Mouse (Mus musculus) kidney, embryonic 15.5 days (tissue): Measurements from ENCODE around the gene Ankrd36. TPM values are rescaled to one million over a fixed set of nuclear protein-coding genes. Genes with fewer than 3 reads are reported as not detected.
"Not testable (repeated sequence)": the region's sequence is repeated elsewhere in the genome, so short reads cannot be mapped to it uniquely, and the experiment has no call there.

Experiments
- ATAC-seq: fragments of 200-750 bp; cut with Nextera tagmentation; replicated peaks from 2 replicates; pipeline ENCODE4 v1.8.0; 2017; ENCODE audit warnings: moderate TSS enrichment; ENCODE audit not compliant: low FRiP score
- H3K27ac ChIP-seq: fragments of 300-500 bp; sonication (generic); 2 replicates; pipeline ENCODE4 v1.5.1; 2015; ENCODE audit warnings: mild to moderate bottlenecking, inconsistent platforms
- H3K27me3 ChIP-seq: fragments of 300-500 bp; sonication (generic); 2 replicates; pipeline ENCODE4 v1.6.1; 2015; ENCODE audit warnings: inconsistent platforms
- H3K36me3 ChIP-seq: fragments of 300-500 bp; sonication (generic); 2 replicates; pipeline ENCODE4 v1.6.1; 2015; ENCODE audit warnings: inconsistent platforms
- H3K4me1 ChIP-seq: fragments of 300-500 bp; sonication (generic); 2 replicates; pipeline ENCODE4 v1.6.1; 2015; ENCODE audit warnings: inconsistent platforms
- H3K4me2 ChIP-seq: fragments of 300-500 bp; sonication (generic); 2 replicates; pipeline ENCODE4 v1.6.1; 2015; ENCODE audit warnings: moderate library complexity, mild to moderate bottlenecking, inconsistent platforms
- H3K4me3 ChIP-seq: fragments of 300-500 bp; sonication (generic); replicated peaks from 2 replicates; pipeline ENCODE4 v1.5.1; 2015; ENCODE audit warnings: mild to moderate bottlenecking, inconsistent platforms
- H3K9ac ChIP-seq: fragments of 300-500 bp; sonication (generic); 2 replicates; pipeline ENCODE4 v1.6.1; 2015; ENCODE audit warnings: mild to moderate bottlenecking, inconsistent platforms
- H3K9me3 ChIP-seq: fragments of 300-500 bp; sonication (generic); replicated peaks from 2 replicates; pipeline ENCODE4 v1.6.1; 2016; ENCODE audit warnings: inconsistent platforms
- WGBS: fragments of 180-500 bp; shearing (Covaris S2); methylation state at CpG from one replicate; pipeline ENCODE4 v1.1.7; 2015; ENCODE audit warnings: mixed read lengths; 5-methylcytosine and 5-hydroxymethylcytosine counted together
- polyA plus RNA-seq: library from polyadenylated mRNA; unstranded; fragments of >200 nt; fragmentation: Nextera tagmentation; extraction: Ambion mirVana; gene quantifications from 2 replicates; pipeline ENCODE4 v1.2.1, GENCODE M21; 2015

The Ankrd36 gene
- polyA plus RNA-seq, 1 experiment from 2014 or later = not detected

DNA sequence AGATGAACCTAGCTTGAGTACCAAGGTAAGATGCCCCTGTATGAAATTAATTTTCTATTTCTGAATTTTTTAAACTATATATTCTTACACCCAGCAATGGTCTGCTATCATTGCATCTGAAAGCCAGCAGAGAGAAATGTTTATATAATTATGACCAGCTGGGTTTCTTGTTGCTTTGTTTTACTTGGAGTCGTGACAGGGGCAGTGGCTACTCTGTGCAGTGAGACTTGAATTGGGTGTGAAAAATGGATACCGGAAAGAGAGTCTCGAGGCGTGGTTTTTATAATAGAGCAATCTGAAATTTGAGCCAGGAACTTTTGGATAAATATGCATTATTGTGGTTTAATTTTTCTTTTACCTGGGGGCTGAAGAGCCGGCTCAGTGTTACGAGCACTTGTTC is 27.3 kb downstream of the Ankrd36 start:
- Histone ChIP-seq H3K4me3 (no peak overlapping the region), H3K9me3 (no peaks in the 10 kb centered on the region), H3K27ac (no peak overlapping the region), H3K4me2 (no peak overlapping the region), H3K9ac (no peak overlapping the region), H3K27me3 (no peaks in the 10 kb centered on the region), H3K36me3 (no peaks in the 10 kb centered on the region), H3K4me1 (no peaks in the 10 kb centered on the region; the same call in 1 of the 2 replicates)
- no peak for ATAC-seq
- WGBS = 67% methylated on average over 6 of the region's 6 CpGs

GRCm38 (mm10) chr11:5605421-5605820 is 35.9 kb downstream of the Ankrd36 start:
- no peaks in the 10 kb centered on the region for H3K4me1 ChIP-seq
- no peak overlapping the region for H3K4me2 ChIP-seq
- H3K9ac ChIP-seq = no peak overlapping the region
- WGBS = 88% methylated on average over 3 of the region's 3 CpGs
- no peak for ATAC-seq
- no peaks in the 10 kb centered on the region for H3K9me3 ChIP-seq
- no peaks in the 10 kb centered on the region for H3K36me3 ChIP-seq
- H3K27me3 ChIP-seq = no peaks in the 10 kb centered on the region
- H3K4me3 ChIP-seq = no peak overlapping the region
- no peak overlapping the region for H3K27ac ChIP-seq

DNA sequence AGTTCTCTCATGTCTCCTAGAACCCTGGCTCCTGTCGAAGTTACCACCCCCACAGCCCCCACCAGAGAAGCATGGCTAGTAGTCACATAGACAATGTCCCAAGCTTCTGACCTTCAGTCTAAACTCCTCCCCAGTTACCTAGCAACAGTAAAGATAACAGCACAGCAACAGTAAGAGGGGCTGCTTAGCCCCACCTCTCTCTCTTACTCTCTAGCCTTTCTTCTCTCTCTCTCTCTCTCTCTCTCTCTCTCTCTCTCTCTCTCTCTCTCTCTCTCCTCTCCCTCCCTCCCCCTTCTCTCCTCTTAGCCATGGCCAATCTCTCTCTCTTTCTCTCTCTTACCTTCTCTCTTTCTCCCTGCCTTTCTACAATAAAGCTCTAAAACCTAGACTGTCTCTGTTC is 42.4 kb downstream of the Ankrd36 start:
- H3K9ac ChIP-seq, ATAC-seq, H3K27me3 ChIP-seq, H3K4me1 ChIP-seq, H3K4me2 ChIP-seq, H3K36me3 ChIP-seq, H3K9me3 ChIP-seq, H3K4me3 ChIP-seq, H3K27ac ChIP-seq: not testable (repeated sequence)
- WGBS = 43% methylated on average over 1 of the region's 1 CpGs

DNA sequence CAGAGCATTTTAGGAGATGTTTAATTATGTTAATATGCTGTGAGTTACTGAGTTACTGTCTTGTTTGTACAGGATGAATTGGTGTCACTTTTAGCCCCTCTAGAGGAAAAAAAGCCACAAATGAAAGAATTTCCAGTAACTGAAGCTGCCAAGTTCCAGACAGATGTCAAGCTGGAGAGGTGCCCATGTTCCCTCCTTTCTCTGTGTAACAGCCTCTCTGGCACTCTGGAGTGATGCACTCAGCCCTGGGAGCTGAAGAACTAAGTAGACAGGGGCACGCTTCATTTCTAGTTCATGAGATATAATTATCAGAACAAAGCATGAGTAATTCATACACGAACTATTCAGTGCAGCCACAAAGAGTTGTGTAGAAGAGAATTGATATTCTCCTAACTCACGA is 45.0 kb downstream of the Ankrd36 start:
- Histone ChIP-seq H3K4me1 (0 out of 2 replicates have a peak, but pooled peaks cover 2% of the 10 kb centered on the region), H3K4me2 (no peak overlapping the region), H3K9ac (no peak overlapping the region), H3K36me3 (no peaks in the 10 kb centered on the region), H3K27me3 (no peaks in the 10 kb centered on the region), H3K9me3 (no peaks in the 10 kb centered on the region), H3K27ac (no peak overlapping the region), H3K4me3 (no peak overlapping the region)
- WGBS = 78% methylated on average over 3 of the region's 3 CpGs
- ATAC-seq = no peak

DNA sequence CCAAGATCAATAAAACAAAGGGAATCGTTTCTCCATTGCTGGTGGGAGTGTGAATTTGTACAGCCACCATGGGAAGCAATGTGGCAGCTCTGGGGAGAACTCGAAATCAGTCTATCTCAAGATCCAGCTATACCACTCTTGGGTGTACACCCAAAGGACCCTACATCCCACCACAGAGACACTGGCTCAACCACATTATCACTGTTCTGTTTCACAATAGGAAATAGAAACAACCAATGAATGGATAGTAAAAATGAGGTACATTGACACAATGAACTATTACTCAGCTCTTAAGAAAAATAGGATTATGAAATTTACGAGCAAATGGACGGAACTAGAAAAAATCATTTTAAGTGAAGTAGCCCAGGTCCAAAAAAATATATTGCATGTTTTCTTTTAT is 55.6 kb downstream of the Ankrd36 start:
- H3K4me3 ChIP-seq = no peak overlapping the region
- H3K4me2 ChIP-seq = no peak overlapping the region
- WGBS = 85% methylated on average over 4 of the region's 4 CpGs
- H3K4me1 ChIP-seq = no peaks in the 10 kb centered on the region
- no peaks in the 10 kb centered on the region for H3K9me3 ChIP-seq
- no peaks in the 10 kb centered on the region for H3K27me3 ChIP-seq
- ATAC-seq = no peak
- no peaks in the 10 kb centered on the region for H3K36me3 ChIP-seq
- H3K27ac ChIP-seq = no peak overlapping the region
- no peak overlapping the region for H3K9ac ChIP-seq

DNA sequence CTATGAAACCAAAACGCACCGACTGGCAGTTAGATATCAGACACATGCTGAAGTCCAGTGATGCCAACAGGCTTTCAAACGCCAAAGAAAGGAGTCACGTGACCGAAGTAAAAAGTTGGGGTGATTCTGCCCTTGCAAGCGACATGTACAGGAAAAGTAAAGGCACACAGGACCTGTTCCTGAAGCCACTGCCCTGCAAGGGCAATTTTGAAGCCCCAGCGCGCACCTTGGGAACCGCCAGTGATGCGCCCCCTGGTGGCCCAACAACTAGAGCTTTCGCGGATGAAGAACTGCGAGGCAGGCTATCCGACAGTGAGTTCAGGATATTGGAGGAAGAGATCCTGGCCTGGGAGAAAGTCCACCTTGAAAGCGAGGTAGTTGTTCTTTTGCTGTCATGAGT is 59.5 kb downstream of the Ankrd36 start:
- Histone ChIP-seq H3K4me1 (no peaks in the 10 kb centered on the region), H3K27ac (no peak overlapping the region), H3K27me3 (no peaks in the 10 kb centered on the region), H3K4me2 (0 out of 2 replicates have a peak overlapping the region, but pooled peaks have one; percentile 2), H3K9ac (no peak overlapping the region), H3K9me3 (no peaks in the 10 kb centered on the region), H3K4me3 (no peak overlapping the region), H3K36me3 (no peaks in the 10 kb centered on the region)
- 25% methylated on average over 15 of the region's 15 CpGs for WGBS
- ATAC-seq = no peak

DNA sequence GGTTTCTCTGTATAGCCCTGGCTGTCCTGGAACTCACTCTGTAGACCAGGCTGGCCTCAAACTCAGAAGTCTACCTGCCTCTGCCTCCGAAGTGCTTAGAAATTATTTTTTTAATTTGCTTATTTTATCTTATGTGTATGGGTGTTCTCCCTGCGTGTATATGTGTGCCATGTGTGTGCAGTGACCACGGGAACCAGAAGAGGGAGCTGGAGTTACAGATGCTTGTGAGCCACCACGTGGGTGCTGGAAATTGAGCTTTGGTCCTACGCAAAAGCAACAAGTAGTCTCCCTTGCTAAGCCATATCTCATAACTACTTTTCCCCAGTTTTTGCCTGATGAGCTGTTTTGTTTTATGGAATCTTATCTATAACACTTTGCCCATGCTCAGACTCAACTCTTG is 73.6 kb downstream of the Ankrd36 start:
- WGBS = 81% methylated on average over 5 of the region's 5 CpGs
- H3K27me3 ChIP-seq = no peaks in the 10 kb centered on the region
- no peak for ATAC-seq
- no peaks in the 10 kb centered on the region for H3K9me3 ChIP-seq
- 0 out of 2 replicates have a peak, but pooled peaks cover 2% of the 10 kb centered on the region for H3K4me1 ChIP-seq
- no peak overlapping the region for H3K4me2 ChIP-seq
- H3K27ac ChIP-seq = no peak overlapping the region
- no peak overlapping the region for H3K4me3 ChIP-seq
- H3K36me3 ChIP-seq = no peaks in the 10 kb centered on the region
- no peak overlapping the region for H3K9ac ChIP-seq

DNA sequence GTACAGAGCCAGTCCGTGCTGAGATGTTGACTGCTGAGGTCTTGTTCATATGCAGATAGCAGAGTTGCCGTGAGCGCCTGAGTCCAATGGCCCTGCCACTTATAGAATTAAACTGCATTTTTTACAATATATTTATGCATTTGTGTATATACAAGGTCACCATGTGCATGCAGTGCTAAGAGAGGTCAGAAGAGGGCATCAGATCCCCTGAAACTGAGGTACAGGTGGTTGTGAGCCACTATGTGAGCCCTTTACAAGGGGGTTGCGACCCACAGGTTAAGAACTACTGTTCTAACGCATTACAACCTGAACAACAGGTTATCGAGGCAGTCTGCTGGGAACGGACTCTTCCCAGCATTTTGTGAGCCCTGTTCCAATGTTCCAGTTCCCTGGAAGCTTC is 80.8 kb downstream of the Ankrd36 start:
- 74% methylated on average over 7 of the region's 7 CpGs for WGBS
- H3K4me2 ChIP-seq = no peak overlapping the region
- no peak overlapping the region for H3K9ac ChIP-seq
- no peaks in the 10 kb centered on the region for H3K9me3 ChIP-seq
- H3K4me3 ChIP-seq = no peak overlapping the region
- no peak for ATAC-seq
- no peaks in the 10 kb centered on the region for H3K27me3 ChIP-seq
- no peaks in the 10 kb centered on the region for H3K36me3 ChIP-seq
- H3K4me1 ChIP-seq = 0 out of 2 replicates have a peak, but pooled peaks cover 2% of the 10 kb centered on the region
- H3K27ac ChIP-seq = no peak overlapping the region

DNA sequence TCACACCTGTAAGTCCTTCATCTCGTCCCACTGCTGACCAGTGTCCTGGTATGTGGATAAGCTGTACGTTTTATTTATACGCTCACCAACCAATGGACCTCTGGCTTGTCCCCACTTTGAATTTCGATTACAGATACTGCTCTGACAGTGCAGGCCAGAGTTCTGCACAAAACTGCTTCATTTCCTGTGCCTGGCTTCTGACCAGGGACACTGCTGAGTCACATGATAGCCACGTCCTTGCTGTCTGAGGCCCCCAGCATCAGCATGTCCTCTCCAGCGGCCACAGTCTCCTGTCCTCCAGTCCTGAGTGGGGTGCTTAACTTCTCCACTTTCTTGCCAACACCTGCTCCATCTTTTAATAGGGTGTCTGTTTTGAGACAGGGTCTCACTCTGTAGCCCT is 113.1 kb downstream of the Ankrd36 start:
- no peak overlapping the region for H3K9ac ChIP-seq
- no peaks in the 10 kb centered on the region for H3K36me3 ChIP-seq
- H3K4me1 ChIP-seq = no peaks in the 10 kb centered on the region
- H3K9me3 ChIP-seq = no peaks in the 10 kb centered on the region
- 70% methylated on average over 6 of the region's 6 CpGs for WGBS
- no peak overlapping the region for H3K27ac ChIP-seq
- ATAC-seq = no peak
- H3K27me3 ChIP-seq = no peaks in the 10 kb centered on the region
- H3K4me2 ChIP-seq = no peak overlapping the region
- H3K4me3 ChIP-seq = no peak overlapping the region

DNA sequence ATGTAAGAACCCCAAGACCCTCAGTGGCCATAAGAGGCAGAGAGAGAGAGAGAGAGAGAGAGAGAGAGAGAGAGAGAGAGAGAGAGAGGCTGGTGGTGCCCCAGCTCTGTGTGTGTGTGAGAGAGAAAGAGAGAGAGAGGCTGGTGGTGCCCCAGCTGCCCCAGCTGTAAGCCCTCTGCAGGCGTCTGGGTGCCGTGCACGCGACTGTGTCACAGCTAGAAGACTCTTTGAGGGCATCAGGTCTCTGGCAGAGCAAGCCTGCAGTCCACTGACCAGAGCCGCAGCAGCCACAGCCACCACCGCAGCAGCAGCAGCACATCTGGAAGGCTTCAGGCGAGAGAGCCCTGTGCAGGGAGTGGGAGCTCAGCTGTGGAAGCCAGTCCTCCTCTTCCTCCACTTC is 114.8 kb downstream of the Ankrd36 start:
- Histone ChIP-seq H3K4me3 (no peak overlapping the region), H3K9me3 (no peaks in the 10 kb centered on the region), H3K36me3 (no peaks in the 10 kb centered on the region), H3K4me2 (no peak overlapping the region), H3K27ac (no peak overlapping the region), H3K4me1 (no peaks in the 10 kb centered on the region), H3K9ac (no peak overlapping the region), H3K27me3 (no peaks in the 10 kb centered on the region)
- no peak for ATAC-seq
- WGBS = 31% methylated on average over 7 of the region's 7 CpGs

DNA sequence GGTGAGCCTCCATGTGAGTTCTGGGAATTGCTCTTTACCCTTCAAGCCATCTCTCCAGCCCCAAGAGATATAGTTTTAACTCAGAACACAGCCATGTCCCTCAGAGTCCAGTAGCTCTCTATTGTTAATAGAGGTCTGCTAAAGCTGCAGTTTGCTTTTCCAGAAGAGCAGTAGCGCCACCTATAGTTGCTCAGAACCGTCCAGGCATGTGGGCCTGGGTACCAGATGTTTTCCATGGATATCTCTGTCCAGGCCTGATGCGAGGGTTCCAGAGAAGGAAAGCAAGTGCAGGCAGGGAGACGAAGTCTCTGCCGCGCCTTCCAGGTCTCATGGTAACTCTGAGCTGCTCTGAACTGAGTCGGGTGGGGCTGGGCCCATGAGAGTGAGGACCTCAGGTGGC is 122.3 kb downstream of the Ankrd36 start:
- Histone ChIP-seq H3K36me3 (no peaks in the 10 kb centered on the region), H3K27ac (no peak overlapping the region), H3K4me2 (no peak overlapping the region), H3K9ac (no peak overlapping the region), H3K4me3 (no peak overlapping the region), H3K27me3 (no peaks in the 10 kb centered on the region), H3K9me3 (peaks cover 5% of the 10 kb centered on the region; the same call in 1 of the 2 replicates), H3K4me1 (no peaks in the 10 kb centered on the region)
- 34% methylated on average over 7 of the region's 7 CpGs for WGBS
- no peak for ATAC-seq

GRCm38 (mm10) chr11:5700808-5701207 is 131.3 kb downstream of the Ankrd36 start:
- H3K27me3 ChIP-seq = no peaks in the 10 kb centered on the region
- no peaks in the 10 kb centered on the region for H3K9me3 ChIP-seq
- no peak for ATAC-seq
- 86% methylated on average over 7 of the region's 7 CpGs for WGBS
- no peak overlapping the region for H3K4me3 ChIP-seq
- peaks cover 23% of the 10 kb centered on the region for H3K36me3 ChIP-seq
- H3K9ac ChIP-seq = no peak overlapping the region
- no peak overlapping the region for H3K4me2 ChIP-seq
- no peak overlapping the region for H3K27ac ChIP-seq
- peaks cover 4% of the 10 kb centered on the region for H3K4me1 ChIP-seq

DNA sequence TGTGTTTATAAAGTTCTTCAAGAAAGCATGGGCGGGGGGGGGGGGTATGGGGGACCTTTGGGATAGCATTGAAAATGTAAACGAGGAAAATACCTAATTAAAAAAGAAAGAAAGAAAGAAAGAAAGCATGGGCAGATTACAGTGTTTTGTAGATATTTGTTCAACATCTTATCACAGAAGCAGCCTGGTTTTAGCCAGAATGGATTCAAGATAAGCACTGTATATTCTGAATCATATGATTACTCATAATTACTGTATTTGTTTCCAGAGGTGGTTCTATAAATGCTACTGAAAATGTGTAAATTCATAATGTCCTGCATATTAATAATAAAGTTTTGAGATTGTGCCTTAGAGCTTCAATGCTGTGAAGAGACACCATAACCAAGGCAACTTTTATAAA is 131.8 kb downstream of the Ankrd36 start:
- H3K9ac ChIP-seq = no peak overlapping the region
- 53% methylated on average over 2 of the region's 2 CpGs for WGBS
- no peaks in the 10 kb centered on the region for H3K27me3 ChIP-seq
- H3K9me3 ChIP-seq = no peaks in the 10 kb centered on the region
- no peak overlapping the region for H3K27ac ChIP-seq
- peaks cover 9% of the 10 kb centered on the region for H3K4me1 ChIP-seq
- peaks cover 23% of the 10 kb centered on the region for H3K36me3 ChIP-seq
- H3K4me2 ChIP-seq = no peak overlapping the region
- no peak for ATAC-seq
- H3K4me3 ChIP-seq = no peak overlapping the region
